Mouse (Mus musculus): ENCODE measurements around the gene Itga8.

The Itga8 gene

DNA sequence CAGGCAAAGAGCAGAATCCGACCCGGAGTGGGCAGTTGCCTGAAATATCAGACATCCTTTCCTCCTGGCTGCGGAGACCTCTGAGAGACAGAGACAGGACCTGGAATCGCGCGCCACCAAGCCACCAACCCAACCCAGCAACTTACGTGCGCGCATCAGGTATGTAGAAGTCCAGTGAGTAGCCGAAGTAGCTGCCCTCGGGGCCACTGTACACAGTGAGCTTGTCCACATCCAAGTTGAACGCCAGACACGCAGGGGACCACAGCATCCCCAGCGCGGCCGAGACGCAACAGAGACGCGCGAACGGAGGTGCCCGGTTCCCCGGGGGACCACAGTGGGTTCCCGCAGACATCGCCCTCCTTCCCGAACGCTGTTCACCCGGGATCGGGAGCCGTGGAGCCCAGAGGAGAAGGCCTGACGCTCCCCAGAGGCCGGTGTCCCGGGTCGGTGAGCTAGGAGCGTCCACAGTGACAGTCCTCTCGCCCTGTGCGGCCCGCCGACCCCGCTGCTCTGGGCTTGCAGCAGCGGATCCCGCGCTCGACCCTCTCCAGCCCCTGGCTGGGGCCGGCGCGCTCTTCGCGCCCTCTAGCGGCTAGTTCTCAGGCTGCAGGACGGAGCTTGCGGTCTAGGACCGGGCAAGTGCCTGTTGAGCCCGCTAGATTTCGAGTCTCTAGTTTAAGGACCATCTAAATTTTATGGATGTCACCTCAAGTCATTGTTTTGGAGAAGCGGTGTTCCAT is at the start of gene Itga8:
Itga8 (minus strand) TSS at position 492 of the 740 bp plus-strand sequence.
- DNase-seq (ENCODE audit: low spot score) = peak; percentile 76

- no peak for DNase-seq (ENCODE audit: low spot score)
Observed at GRCm38 (mm10) chr2:12348914-12349313, 47.2 kb upstream of the Itga8 start.

- no peak for DNase-seq (ENCODE audit: low spot score)
Observed at GRCm38 (mm10) chr2:12331962-12332361, 30.2 kb upstream of the Itga8 start.

GRCm38 (mm10) chr2:12329620-12330019 is 27.9 kb upstream of the Itga8 start:
- no peak for DNase-seq (ENCODE audit: low spot score)

DNA sequence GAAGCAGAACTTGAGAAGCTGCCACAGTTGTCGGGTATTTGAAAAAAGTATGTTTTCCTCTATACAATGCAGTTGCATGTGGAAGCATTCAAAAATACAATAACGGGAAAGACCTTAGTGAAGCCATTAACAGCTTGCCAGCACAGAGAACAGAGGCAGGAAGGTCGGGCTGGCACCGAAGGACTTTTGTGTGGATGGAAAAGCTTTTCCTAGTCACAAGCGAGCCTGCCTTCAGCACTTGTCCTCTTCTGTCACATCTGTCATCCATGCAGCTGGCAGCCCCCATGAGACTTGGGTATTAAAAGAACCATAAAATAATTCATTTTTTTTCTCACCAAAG is 27.3 kb upstream of the Itga8 start:
- no peak for DNase-seq (ENCODE audit: low spot score)

DNA sequence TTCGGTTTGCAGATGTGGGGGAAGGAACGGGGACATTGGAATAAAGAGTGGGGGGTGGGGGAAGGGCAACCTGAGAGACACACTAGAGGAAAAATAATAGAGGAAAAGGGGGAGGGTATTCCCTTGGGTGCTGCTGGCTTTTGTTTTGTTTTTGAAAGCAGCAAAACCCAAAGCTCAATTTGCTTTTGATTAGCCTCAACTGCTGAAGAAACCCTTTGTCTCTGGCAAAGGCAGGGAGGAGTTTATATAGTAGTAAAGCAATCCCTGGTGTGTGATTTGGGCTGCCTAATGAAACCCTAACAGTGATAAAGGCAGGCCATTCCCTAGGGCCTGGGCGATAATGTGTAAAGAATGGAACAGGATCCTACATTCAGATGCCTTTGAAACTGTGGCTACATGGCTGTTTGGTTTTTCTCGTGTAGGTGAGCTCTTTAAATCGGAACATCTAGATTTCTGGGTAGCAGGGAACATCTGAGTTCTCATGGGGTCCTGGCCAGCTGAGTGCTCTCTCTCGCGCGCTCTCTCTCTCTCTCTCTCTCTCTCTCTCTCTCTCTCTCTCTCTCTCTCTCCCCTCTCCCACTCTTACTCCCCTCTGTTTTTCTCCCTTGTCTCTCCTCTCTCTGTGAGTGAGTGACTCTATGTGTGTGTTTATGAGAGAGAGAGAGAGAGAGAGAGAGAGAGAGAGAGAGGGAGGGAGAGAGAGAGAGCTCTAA is 26.8 kb upstream of the Itga8 start:
- DNase-seq (ENCODE audit: low spot score) = no peak

- DNase-seq (ENCODE audit: low spot score) = no peak
Observed at GRCm38 (mm10) chr2:12327691-12328354, 26.1 kb upstream of the Itga8 start.

DNA sequence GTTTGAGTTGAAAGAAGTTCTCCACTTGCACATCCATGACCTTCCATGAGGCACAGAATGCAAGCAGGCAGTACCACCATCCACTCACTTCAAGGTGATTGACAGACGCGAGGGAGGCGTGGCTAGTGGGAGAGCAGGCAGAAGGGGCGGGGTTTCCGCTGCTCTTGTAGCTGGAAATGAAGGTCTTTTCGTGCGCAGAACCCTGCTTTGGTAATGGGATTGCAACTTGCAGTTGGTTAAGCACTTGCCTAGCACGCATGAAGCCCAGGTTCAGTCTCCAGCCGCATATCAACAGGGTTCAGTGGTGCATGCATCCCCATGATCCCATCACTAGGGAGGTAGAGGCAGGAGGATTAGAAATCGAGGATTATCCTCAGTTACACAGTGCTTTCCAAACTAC is 25.5 kb upstream of the Itga8 start:
- DNase-seq (ENCODE audit: low spot score) = peak; percentile 48

GRCm38 (mm10) chr2:12325868-12326267 is 24.1 kb upstream of the Itga8 start:
- no peak for DNase-seq (ENCODE audit: low spot score)

DNA sequence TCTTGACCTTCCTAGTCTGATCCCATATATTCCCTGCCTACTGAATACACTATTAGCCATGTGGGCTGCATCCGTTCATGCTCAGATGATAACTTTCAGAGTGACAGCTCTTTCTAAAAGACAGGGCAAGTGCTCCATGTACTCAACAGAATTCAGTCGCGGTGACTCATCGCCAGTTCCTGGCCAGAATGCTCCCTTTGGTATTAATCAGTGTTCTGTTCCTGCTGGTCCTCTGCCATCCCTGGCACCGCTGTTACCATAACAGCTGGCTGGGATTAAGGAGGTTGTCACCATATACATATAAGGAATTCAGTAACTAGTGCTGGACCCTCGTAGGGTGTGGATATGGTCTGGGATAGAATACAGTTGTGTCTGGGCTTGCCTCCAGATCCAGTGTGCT is 23.7 kb upstream of the Itga8 start:
- no peak for DNase-seq (ENCODE audit: low spot score)

DNA sequence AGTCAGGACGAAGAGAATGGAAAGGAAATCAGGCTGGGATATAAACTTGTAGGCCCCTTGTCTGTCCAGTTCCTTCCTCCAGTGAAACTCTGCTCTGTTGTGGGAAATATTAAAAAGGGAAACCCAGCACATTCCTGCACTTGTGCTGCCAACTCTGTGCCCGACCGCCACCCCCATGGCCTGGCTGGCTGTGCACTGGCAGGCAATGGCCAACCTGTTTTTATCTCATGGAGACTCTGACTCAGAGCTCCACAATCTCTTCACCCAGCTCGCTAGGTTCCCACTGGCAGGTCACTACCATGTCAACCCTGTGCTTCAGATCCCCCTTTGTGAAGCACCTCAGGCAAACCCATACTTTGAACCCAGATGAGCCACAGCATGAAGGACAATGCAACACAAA is 19.2 kb upstream of the Itga8 start:
- DNase-seq (ENCODE audit: low spot score) = no peak

- DNase-seq (ENCODE audit: low spot score) = no peak
Observed at GRCm38 (mm10) chr2:12318715-12319114, 17.0 kb upstream of the Itga8 start.

GRCm38 (mm10) chr2:12318036-12318435 is 16.3 kb upstream of the Itga8 start:
- no peak for DNase-seq (ENCODE audit: low spot score)

DNA sequence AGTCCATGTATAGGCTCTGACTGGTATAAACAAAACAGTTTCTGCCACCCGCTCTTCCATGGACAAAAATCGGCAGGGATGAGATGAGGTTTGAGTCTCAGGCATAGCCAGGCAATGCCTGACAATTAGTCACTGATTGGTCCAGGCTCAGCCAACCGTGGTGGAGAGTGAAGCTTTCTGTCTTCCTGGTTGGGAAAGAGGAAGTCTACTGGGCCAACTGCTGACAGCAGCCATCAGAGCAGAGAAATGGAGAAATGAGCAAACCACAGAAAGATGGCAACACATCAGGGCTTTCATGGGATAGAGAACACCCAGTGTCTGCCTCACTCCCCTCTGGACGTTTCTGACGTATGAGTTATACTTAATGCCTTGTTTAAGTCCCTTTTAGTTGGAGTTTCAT is 15.6 kb upstream of the Itga8 start:
- no peak for DNase-seq (ENCODE audit: low spot score)

DNA sequence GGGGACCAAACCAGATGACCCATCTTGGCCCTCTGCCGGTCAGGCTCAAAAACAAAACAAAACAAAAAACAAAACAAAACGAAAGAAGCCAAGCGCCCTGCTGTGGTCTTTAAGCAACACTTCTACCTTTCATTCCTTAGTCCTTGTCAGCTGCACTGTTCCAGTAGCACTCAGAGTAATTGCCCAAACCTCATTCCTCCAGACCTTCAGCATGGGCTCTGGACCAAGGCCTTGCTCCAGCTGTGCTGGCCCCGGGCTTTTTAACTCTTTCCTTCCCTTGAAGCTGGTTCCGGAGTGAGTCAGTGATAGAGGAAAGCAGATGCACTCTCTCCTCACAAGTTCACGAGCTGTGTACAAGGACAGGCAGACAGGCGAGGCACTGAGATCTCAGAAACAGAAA is 14.6 kb upstream of the Itga8 start:
- DNase-seq (ENCODE audit: low spot score) = no peak

DNA sequence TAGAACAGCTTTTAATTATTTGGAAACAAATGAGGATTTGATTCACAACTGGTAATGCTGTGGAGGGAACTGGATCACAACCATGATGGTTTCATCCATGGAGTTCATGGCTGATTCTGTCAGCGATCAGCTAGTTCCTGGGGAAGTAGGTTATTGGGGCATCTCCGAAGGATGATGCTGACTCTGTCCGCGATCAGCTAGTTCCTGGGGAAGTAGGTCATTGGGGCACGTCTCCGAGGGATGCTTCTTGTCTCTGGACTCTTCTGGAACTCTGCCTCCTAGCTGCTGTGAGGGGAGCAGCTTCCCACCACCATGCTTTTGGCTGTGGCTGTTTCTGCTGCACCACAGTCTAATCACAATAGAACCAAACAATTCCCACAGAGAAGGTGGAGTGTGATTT is 12.3 kb upstream of the Itga8 start:
- DNase-seq (ENCODE audit: low spot score) = no peak

DNA sequence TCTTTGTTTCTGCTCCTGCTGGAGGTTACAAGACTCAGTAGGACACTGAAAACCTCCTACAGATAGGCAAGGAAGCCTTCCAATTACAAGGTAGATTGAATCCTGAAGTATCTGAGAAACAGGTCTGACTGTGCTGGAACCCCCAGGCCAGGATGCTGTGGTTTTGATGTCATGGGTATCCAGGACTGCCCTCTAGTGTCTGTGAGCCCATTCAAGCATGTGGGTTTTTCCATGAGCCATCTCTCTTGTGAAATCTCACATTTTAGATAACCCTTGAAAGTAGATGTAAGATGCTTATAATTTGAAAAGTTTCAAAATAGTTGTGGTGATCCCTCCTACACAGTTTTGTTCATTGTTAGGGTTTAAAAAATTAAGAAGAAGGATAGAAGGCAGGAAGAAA is 6.7 kb upstream of the Itga8 start:
- no peak for DNase-seq (ENCODE audit: low spot score)

GRCm38 (mm10) chr2:12307311-12307710 is 5.6 kb upstream of the Itga8 start:
- no peak for DNase-seq (ENCODE audit: low spot score)

- no peak for DNase-seq (ENCODE audit: low spot score)
Observed at GRCm38 (mm10) chr2:12305064-12305650, 3.4 kb upstream of the Itga8 start.

GRCm38 (mm10) chr2:12300449-12301228 is 1.1 kb downstream of the Itga8 start:
- DNase-seq (ENCODE audit: low spot score) = no peak

DNA sequence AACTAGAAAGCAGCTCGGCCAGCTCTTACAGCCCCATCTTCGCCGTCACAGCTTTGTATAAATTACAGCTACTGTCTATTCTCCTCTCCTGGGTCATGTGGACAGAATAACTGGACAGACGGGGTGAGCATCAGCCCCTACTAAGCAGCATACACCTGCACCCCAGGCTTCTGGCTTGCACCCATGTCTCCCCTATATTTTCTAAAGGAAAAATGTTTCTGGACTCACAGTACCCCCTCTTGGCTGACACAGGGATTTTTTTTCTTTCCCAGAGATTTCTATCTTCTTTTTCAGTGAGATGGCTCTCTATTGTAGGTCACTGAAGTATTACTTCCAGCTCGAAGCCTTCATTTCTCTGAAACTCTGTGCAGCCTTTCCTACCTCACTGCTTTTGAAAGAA is 4.4 kb downstream of the Itga8 start:
- no peak for DNase-seq (ENCODE audit: low spot score)

- no peak for DNase-seq (ENCODE audit: low spot score)
Observed at GRCm38 (mm10) chr2:12295150-12295549, 6.6 kb downstream of the Itga8 start.

Data from yolk sac, embryonic 10.5 days (tissue).